Mouse (Mus musculus) lung, adult 2 months (tissue): Measurements from ENCODE around the gene Srp68. TPM values are rescaled to one million over a fixed set of nuclear protein-coding genes. Genes with fewer than 3 reads are reported as not detected.

Experiments
- DNase-seq: peaks from one replicate; pipeline ENCODE4 v3.0.0; 2022
- H3K4me1 ChIP-seq: fragments of 200-500 bp; 2 replicates; pipeline ENCODE4 v1.6.1; 2011; ENCODE audit warnings: low read length; ENCODE audit not compliant: control insufficient read depth, insufficient read depth
- H3K4me3 ChIP-seq: fragments of 200-500 bp; replicated peaks from 2 replicates; pipeline ENCODE3; 2011; ENCODE audit warnings: low read depth, mild to moderate bottlenecking, control low read depth, low read length; ENCODE audit errors: extremely low read depth
- CTCF ChIP-seq: fragments of 200-500 bp; IDR thresholded peaks from 2 replicates; pipeline ENCODE4 v1.5.1; 2011; ENCODE audit warnings: mild to moderate bottlenecking, low read length, control low read depth; ENCODE audit not compliant: insufficient read depth
- POLR2A ChIP-seq: fragments of 200-500 bp; IDR thresholded peaks from 2 replicates; pipeline ENCODE4 v1.6.1; 2011; ENCODE audit warnings: low read depth, mild to moderate bottlenecking, control low read depth, low read length, borderline replicate concordance; ENCODE audit errors: extremely low read depth
- WGBS: fragments of 180-500 bp; shearing (Covaris S2); methylation state at CpG from one replicate; pipeline ENCODE4 v1.1.7; 2018; 5-methylcytosine and 5-hydroxymethylcytosine counted together
- polyA plus RNA-seq: library from polyadenylated mRNA; depleted of rRNA; stranded (reverse); fragments of >200 nt; gene quantifications from 2 replicates; pipeline ENCODE4 v1.2.3, GENCODE M21; 2012

Gene Srp68
- polyA plus RNA-seq, 1 experiment = 42.9 TPM

DNA sequence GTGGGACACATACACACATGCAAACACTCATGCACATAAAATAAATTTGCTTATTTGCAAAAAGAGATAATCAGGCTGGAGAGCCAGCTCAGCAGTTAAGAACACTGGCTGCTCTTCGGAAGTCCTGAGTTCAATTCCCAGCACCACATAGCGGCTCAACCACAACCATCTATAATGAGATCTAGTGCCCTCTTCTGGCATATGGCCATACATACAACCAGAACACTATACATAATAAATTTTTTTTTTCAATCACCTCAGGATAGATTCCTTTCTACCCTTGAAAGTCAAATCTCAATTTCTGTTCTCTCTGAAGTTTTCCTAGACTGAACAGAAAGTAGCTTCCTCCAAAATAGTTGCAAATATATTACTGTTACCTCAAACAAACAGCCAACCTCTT is 31.4 kb upstream of the Srp68 start:
- no peak for TF ChIP-seq POLR2A
- no peak for TF ChIP-seq CTCF

DNA sequence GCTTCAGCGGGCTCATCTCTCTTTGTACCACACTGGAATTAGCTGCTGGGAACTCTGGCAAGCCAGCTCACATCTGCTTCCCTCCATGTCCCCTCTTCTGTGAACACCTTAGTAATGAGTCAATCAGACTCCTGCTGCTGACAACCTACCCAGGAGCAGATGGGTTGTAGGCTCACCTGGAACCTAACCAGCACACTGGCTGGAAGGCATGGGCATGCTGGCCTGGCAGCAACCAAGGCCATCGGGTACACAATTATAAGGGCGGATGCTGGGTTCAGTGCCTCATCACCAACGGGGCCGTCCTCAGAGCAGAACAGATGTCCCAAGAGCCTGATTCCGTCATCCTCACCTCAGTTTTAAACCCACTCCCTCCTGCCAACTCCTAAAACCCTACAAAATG is 24.6 kb upstream of the Srp68 start:
- 96% methylated on average over 6 of the region's 6 CpGs for WGBS
- Histone ChIP-seq H3K4me1 (no peaks in the 10 kb centered on the region), H3K4me3 (no peak overlapping the region)
- TF ChIP-seq POLR2A (no peak), CTCF (no peak)
- no peak for DNase-seq

More for the DNA sequence above, 31.4 kb upstream of the Srp68 start:
- 95% methylated on average over 2 of the region's 2 CpGs for WGBS
- DNase-seq = no peak
- H3K4me1 ChIP-seq = peaks cover 5% of the 10 kb centered on the region; the same call in 1 of the 2 replicates
- H3K4me3 ChIP-seq = no peak overlapping the region

DNA sequence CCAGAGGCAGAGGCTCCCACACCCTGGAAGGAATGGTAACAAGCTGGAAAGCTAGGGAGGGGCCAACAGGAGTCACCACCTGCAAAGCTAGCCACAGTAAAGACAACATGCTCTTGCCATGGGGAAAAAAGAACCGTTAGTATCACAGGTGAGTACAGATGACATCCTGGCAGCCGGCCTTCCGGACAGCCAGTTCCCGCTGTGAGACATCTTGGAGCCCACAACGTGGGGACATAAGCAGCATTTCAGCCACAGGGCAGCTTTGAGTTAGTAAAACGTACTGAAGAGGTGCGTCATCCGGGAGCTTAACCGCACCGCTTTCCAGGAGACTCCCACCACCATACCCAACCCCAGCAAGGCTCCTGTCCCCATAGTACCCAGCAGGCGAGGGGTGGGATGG is 24.2 kb upstream of the Srp68 start:
- no peak for DNase-seq
- no peak for TF ChIP-seq CTCF
- TF ChIP-seq POLR2A = no peak
- no peak overlapping the region for H3K4me3 ChIP-seq
- 92% methylated on average over 11 of the region's 11 CpGs for WGBS
- no peaks in the 10 kb centered on the region for H3K4me1 ChIP-seq

DNA sequence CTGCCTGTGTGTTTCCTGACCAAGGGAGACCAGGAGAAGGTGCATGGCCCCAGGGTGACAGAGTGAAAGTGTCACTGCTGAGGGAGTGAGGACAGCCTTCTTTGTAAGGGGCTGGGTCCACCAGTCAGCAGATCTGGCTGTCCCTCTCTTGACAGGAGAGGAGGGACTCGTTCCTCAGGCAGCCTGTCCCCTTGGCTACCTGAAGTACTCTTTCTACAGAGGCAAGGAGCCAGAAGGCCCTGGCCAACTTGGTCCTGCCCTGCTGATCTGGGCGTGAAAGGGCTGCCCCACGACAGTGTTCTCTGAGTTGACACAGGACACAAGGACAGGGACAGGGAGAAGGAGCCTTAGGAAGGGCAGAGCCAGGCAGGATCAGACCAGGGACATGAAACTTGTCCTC is 23.0 kb upstream of the Srp68 start:
- DNase-seq = no peak
- 66% methylated on average over 3 of the region's 3 CpGs for WGBS
- TF ChIP-seq POLR2A (no peak), CTCF (no peak)
- no peak overlapping the region for H3K4me3 ChIP-seq
- no peaks in the 10 kb centered on the region for H3K4me1 ChIP-seq

DNA sequence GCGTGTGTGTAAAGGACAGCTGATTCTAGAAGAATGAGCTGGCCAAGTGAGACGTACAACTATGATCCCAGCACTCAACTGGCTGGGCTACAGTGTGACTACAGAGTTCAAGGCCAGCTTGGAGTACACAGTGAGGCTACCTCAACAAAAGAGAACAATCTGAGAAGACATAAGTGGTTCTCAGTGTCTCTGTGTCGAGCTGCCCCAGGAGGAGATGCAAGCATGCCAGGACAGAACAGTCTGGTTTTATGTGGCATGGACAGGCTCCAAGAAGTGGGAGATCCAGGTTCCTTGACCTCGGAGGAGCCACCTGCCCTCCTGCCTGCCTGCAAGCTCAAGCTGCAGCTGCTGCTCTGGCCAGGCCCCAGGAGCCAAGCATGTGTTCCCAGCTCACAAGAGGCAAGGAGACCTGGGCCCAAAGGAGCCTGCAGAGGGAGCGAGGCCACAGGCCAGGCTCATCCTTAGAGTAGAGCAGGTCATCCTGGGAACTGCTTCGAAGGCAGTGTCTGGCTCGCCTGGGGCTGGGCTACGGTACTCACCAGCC is 22.2 kb upstream of the Srp68 start:
- TF ChIP-seq CTCF (no peak), POLR2A (no peak)
- H3K4me1 ChIP-seq = no peaks in the 10 kb centered on the region
- 85% methylated on average over 8 of the region's 8 CpGs for WGBS
- no peak overlapping the region for H3K4me3 ChIP-seq
- DNase-seq = no peak

DNA sequence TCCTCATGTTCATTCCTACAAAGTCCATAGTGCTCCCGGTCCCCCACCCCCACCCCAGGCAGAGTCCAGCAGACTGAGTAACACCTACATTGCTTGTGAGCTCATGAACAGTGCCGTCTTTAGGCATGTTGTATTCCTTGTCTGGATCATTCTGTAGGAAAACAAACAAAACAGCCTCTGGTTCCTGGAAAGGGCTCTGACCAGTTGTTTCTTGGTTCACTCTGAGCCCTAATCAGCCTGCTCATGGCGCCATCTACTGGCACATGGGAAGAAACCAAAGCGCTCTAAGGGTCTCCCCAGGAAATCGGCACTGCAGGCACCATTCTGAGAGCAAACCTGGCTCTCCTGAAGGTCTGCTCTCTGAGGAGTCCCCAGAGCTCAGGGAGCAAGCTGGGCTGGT is 20.3 kb upstream of the Srp68 start:
- H3K4me1 ChIP-seq = no peaks in the 10 kb centered on the region
- H3K4me3 ChIP-seq = no peak overlapping the region
- DNase-seq = peak; percentile 48
- TF ChIP-seq CTCF = peak; percentile 76
- no peak for TF ChIP-seq POLR2A
- WGBS = 34% methylated on average over 5 of the region's 5 CpGs

DNA sequence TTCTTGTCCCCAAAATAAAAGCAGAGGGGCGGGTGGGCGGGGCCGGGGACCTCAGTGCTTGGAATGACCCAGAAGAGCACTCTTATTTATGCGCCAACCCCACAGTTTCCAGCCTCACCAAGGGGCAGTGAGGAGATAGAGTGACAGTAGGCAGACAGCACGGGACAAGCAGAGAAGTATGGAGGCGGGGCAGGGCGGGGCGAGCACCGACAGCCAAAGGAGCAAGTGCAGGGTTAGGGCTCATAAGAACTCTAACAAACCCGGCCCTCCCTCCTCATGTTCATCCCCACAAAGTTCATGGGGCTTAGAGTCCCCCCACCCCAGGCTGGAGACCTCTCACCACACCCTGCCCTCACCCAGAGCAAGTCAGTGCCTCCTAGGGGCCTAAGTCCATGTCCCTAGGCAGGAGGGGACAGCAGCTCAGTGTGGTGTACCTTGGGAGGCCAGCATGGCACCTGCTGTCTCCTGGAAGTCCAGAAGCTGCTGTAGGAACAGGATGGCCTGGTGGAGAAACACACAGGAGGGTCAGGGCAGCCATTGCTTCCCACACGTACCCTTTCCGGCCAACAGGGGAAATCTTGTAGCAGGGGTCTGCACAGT is 19.6 kb upstream of the Srp68 start:
- 91% methylated on average over 12 of the region's 12 CpGs for WGBS
- Histone ChIP-seq H3K4me1 (no peaks in the 10 kb centered on the region), H3K4me3 (no peak overlapping the region)
- no peak for DNase-seq
- no peak for TF ChIP-seq POLR2A
- no peak for TF ChIP-seq CTCF

DNA sequence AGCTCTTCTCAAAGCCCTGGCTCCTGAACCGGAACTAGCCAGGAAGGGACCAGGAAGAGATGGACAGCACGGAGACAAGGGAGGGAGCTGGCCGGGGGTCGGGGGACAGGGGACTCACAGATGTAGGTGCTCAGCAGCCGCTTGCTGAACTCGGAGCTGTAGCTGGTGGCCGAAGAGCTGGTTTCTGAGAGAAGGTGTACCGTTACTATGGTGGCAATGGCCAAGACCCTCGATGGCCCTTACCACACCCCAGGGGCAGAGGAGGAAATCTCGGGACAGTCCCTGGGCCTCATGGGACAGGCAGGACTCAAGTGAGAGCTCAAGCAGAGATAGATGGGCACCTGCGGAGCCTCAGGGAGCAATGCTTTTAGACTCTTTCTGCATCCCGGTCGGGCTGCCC is 18.4 kb upstream of the Srp68 start:
- TF ChIP-seq CTCF = no peak
- TF ChIP-seq POLR2A = no peak
- no peak overlapping the region for H3K4me3 ChIP-seq
- no peak for DNase-seq
- 93% methylated on average over 13 of the region's 13 CpGs for WGBS
- no peaks in the 10 kb centered on the region for H3K4me1 ChIP-seq

DNA sequence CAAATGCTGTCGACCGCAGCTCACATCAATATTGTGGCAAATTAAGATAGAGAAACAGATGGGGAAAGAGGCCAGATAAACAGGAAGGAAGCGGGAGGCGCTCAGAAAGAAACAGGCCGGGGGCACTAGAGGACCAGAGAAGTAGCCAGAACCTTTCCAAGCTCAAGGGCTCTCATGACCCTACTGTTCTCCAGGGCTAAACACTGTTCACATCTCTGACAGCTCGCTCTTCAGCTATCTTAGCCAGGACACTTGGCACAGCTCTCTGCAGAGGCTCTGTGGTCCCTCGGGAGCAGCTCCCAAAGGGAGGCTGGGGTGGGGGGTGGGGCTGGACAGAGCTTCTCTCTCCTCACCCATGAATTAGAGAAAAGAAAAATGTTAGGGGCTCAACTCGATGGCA is 16.5 kb upstream of the Srp68 start:
- no peak overlapping the region for H3K4me3 ChIP-seq
- DNase-seq = no peak
- no peaks in the 10 kb centered on the region for H3K4me1 ChIP-seq
- 49% methylated on average over 8 of the region's 8 CpGs for WGBS
- TF ChIP-seq POLR2A = no peak
- no peak for TF ChIP-seq CTCF

DNA sequence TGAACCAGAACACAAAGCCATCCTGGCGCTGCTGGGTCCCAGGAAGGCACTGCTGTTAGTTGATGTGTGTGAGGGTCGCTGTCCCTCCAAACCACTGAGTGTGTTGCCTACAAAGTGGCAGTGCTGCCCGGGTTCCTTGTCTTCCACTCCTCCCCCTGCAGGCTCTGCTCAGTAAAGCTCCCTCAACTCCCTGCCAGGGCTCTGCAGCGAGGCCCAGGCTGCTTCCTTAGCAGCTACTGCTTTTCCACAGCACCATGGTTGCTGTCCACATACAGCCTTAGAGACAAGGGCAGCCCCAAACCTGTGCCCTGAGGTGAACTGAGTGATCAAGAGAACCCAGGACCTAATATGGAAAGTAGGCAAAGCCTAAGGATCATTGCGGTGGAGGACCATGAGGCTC is 13.3 kb upstream of the Srp68 start:
- Histone ChIP-seq H3K4me1 (no peaks in the 10 kb centered on the region), H3K4me3 (no peak overlapping the region)
- no peak for DNase-seq
- TF ChIP-seq CTCF = no peak
- no peak for TF ChIP-seq POLR2A
- 73% methylated on average over 5 of the region's 5 CpGs for WGBS
